Mouse (Mus musculus) right cerebral cortex, adult 18-20 months (tissue): ENCODE results near the gene Ank.
"Not testable (repeated sequence)": the region's sequence is repeated elsewhere in the genome, so short reads cannot be mapped to it uniquely, and the experiment has no call there.

ENCODE experiments used
- DNase-seq: peaks from one replicate; pipeline ENCODE4 v3.0.0; 2022; ENCODE audit warnings: mixed read lengths

The Ank gene

GRCm38 (mm10) chr15:27468822-27469488, 2.5 kb downstream of the Ank start:
- DNase-seq, result no peak

- not testable (repeated sequence) for DNase-seq
Observed at GRCm38 (mm10) chr15:27470346-27470745, 3.9 kb downstream of the Ank start.

DNA sequence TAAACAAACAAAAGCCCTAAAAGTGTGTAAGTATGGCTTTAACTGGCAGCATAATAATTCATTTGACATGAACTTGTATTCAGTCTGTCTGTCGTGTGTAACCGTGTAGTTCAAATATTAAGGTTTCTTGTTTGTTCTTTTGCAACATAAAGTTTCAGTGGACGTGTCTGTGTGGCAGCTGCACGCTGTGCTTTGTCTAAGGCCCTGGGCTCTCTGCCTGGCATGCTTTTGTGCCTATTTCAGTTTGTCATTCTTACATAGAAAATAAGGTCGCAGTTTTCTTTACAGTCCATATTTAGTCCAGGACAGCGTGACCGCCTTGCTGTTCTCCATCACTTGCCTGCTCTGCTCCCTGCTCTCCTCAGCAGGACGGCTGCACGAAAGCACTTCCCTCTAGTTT, 5.8 kb downstream of the Ank start:
- DNase-seq, result no peak

DNA sequence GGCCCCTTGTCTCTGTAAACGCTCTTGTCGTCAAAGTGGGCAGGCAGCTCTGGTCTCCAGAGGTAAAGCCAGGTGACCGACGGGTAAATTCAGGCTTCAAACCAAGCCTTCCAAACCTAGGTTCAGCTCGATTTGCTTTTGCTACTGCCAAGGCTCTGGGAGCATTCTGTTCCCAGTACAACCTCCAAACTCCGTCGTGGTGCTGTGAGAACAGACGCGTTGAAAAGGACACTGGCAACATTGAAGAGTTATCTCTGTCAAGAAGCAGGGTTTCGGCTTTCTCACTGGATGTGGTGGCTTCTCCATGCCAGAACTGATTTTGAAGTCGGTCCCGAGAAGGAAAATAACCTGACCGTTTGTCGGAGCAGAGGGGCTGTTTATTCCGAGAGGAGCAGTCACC, 9.5 kb downstream of the Ank start:
- DNase-seq, result peak; percentile 43

DNA sequence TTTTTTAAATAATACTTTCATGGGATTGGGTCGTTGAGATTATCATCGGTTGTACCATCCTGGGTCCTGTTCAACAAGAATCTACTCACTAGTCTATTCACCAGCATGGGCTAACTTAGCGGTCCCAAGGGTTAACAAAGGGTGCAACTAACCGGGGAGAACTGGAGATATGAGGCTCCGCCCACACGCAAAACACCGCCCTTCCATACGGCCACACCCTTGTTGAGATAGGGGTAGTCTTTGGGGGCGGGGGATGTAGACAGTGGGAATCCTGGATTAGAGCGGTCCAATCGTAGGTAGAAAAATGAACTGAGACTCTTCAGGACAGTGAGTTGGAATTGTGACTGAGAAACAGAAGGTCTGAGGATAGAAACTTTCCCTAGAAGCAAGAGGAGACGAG, 10.2 kb downstream of the Ank start:
- no peak for DNase-seq

GRCm38 (mm10) chr15:27477159-27477558, 10.7 kb downstream of the Ank start:
- no peak for DNase-seq

- no peak for DNase-seq
Observed at GRCm38 (mm10) chr15:27477630-27478029, 11.2 kb downstream of the Ank start.

DNA sequence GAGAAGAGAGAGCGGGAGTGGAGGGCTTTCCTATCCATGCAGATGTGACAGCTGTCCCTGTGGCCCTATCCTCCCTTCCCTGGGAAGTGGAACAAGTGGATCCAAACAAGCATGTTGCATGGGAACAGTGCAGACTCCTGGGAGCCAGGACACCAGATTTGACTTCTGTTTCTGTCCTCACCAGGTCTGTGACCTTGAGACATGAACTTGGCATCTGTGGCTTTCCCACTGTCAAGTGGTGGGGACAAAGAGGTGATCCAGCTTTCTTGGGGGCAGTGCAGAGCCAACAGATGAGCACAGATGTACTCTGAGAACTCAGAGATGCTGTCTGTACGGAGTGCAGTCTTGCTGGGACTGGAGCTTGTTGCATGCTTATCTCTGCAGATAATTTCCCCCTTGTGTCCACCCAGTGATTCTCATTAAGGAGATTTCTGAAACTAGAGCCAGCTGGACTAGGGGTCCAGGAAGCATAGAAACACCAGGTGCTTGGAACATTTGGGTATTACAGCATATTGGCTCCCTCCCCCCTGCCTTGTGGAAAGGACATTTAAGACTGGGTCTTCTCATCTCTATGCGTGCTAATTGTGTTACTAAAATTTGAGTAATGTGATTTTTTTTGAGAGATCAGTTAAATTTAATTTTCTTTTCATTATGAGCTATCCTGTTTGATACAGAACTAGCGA, 14.0 kb downstream of the Ank start:
- DNase-seq, result no peak

DNA sequence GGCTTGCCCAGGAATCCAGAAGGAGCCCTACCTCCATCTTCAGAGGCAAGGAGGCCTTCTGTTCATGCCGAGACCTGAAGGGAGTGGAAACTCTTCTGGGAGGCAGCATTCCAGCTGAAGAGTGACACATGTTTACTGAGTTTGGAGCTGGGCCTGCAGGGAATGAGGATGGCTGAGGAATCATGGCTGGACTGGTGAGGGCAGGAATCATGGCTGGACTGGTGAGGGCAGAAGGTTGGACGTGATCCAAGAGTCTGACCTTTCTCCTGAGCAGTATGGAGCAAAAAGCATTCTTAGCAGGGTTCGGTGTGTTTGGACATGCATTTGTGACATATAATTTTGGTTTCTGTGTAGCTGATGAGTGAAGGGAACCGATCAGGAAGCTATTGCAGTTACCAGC, 15.5 kb downstream of the Ank start:
- DNase-seq, result no peak

- no peak for DNase-seq
Observed at GRCm38 (mm10) chr15:27483183-27483582, 16.7 kb downstream of the Ank start.

- no peak for DNase-seq
Observed at GRCm38 (mm10) chr15:27485567-27486278, 19.2 kb downstream of the Ank start.

DNA sequence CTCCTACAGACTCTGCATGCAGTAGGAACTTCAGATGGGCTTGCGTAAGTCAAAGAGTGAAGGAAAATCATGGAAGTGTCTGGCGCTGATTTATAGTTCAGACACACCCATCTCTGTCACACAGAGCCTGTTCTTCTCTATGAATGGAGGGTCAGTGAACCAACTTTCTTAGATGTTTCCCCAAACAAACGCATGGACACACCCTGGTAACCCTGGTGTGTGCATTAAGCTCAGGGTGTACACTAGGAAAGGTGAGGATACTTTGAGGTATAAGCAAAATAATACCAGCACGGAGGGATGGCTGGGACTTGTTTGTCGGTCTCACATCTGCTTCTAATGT, 19.8 kb downstream of the Ank start:
- DNase-seq, result no peak

- no peak for DNase-seq
Observed at GRCm38 (mm10) chr15:27487059-27487458, 20.6 kb downstream of the Ank start.

- DNase-seq, result peak; percentile 72
Observed at GRCm38 (mm10) chr15:27488042-27488441, 21.6 kb downstream of the Ank start.

DNA sequence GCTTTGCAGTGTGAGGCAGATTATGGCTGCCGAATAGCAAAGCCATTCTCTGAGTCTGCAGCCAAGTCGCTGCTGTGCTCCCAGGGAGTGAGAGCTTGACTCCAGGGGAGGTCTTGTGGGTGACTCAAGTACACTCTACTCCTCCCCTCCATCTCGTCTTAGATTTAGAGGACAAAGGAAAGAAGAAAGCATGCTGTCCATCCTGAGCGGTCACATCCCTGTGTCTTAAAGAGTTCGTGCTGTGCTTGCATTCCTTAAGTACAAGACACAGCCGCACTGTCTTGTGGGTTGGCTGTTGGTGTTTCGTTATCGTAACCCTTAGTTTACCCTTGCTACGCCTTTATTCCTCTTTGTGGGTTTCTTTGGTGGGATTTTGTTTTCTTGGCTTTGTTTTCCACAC, 24.2 kb downstream of the Ank start:
- DNase-seq, result no peak

GRCm38 (mm10) chr15:27491425-27492070, 25.1 kb downstream of the Ank start:
- DNase-seq, result no peak

GRCm38 (mm10) chr15:27492156-27492555, 25.7 kb downstream of the Ank start:
- DNase-seq, result no peak

DNA sequence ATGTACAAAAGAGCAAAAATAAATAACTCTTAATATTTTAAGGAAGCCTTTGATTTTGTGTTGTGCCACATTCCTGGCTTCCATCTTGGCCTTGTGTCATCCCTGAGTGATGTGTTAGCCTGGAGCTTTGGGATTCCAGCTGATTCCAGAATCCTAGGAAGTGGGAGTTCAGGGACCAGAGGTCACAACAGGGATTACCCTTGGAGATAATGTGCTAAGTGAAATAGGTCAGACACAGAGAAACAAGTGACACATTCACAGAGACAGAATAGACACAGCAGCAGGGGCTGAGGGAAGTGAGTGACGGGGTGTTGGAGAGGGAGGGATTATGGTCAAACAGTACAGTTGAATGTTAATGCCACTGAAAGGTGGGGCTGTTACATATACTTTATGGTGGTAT, 26.3 kb downstream of the Ank start:
- DNase-seq, result no peak

DNA sequence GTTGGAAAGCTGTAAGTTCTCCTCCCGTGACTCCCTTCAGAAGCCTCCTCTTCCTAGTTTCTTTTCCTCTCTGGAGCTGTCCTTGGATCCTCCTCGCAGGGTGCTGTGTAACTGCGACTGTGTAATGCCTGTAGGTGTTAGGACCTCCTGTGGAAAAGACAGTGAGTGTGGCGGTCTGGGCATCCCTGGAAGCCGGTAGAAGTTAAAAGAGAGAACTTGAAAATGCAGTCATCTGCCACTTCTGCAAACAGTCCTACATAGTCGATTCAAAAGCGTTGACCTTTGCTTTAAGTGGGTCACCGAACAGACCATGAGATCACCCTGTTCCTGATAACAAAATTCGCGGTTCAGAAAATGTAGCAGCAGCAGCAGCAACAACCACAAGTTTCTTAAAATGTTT, 27.0 kb downstream of the Ank start:
- no peak for DNase-seq

DNA sequence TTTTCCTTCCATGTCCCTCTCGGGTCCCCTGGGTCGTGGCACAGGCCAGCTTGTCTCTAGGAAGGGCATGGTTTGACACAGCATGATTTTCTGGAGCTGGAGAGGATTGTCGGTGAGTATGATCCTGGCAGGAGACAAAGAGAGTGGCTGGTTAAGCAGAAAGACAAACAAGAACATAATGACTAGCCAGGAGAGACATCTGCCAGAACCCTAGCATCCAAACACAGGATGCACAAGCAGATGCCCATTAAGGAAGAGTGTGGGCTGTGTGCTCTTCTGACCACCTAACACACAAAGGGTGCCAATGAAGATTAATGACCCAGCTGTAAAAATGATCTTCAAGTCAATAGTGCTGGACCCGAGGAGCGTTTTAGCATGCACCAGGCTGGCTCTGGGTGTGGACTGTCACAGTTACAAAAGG, 29.5 kb downstream of the Ank start:
- no peak for DNase-seq

GRCm38 (mm10) chr15:27496596-27497299, 30.3 kb downstream of the Ank start:
- DNase-seq, result no peak

GRCm38 (mm10) chr15:27497300-27497997, 31.0 kb downstream of the Ank start:
- DNase-seq, result no peak
